Mouse (Mus musculus): ENCODE measurements at regions not wholly inside any gene's neighbourhood (a gene's known extent, or its start where the extent isn't known, plus 50 kb on each side); places are given as distances from the start of the nearest gene placed in this dataset.

DNA sequence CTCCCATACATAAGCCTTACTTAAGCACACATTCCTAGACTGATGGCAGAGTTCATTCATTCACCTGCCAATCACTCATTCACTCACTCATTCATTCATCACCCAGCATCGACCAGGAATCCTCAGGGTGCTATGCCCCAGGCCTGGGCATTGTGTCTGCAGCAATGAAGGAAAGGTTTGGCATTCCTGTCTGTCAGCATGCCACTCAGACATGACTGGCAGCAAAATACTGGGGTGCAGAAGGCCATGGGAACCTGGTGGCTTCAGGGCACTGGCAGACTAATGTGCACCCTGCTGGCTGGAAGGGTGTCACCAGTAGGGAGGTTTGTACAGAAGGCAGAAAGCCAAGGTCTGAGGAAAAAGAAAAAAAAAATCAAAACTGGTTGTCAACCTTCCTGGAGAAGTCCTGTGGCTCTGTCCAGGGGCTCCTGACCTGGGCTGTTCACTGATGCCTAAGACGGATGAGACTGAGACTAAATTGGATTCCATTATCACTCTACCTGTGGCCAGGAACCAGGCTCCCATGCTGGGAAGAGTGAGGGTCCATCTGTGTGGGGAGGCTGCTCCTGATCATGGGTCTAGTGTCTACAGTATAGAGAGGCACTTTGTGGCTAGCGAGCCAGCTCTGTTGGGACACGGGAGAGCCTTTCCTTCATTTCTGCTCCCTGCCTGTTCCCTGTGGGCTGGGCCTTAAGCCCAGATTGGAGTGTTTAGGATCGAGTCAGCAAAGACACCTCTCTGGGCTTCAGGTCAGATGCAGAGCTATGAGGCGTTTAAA, 104.1 kb downstream of the Cstad start:
- no peak overlapping the region for H3K4me2 ChIP-seq (ENCODE audit: low read depth, severe bottlenecking)
- peaks cover 18% of the 10 kb centered on the region for H3K4me1 ChIP-seq (ENCODE audit: control insufficient read depth, insufficient read depth, low read length)
- no peaks in the 10 kb centered on the region for H3K27me3 ChIP-seq (ENCODE audit: control insufficient read depth, insufficient read depth, low read length)
- WGBS, result 73% methylated on average over 6 of the region's 6 CpGs
- DNase-seq (ENCODE audit: low spot score) (no peak), ATAC-seq (ENCODE audit: insufficient number of reproducible peaks, low FRiP score, low TSS enrichment, low read depth) (no peak)
- H3K9ac ChIP-seq (ENCODE audit: low read length), result no peak overlapping the region
- H3K4me3 ChIP-seq (ENCODE audit: low read depth, low read length), result no peak overlapping the region
- no peaks in the 10 kb centered on the region for H3K36me3 ChIP-seq (ENCODE audit: control insufficient read depth, insufficient read depth, low read length)
- H3K27ac ChIP-seq (replicated peaks; ENCODE audit: low read depth, low read length), result no peak overlapping the region
- H3K9me3 ChIP-seq (ENCODE audit: control insufficient read depth, low read length), result no peaks in the 10 kb centered on the region

- no peak overlapping the region for H3K4me3 ChIP-seq (ENCODE audit: low read depth, low read length)
- ATAC-seq (ENCODE audit: insufficient number of reproducible peaks, low FRiP score, low TSS enrichment, low read depth) (no peak), DNase-seq (ENCODE audit: low spot score) (no peak)
- no peaks in the 10 kb centered on the region for H3K9me3 ChIP-seq (ENCODE audit: control insufficient read depth, low read length)
- H3K9ac ChIP-seq (ENCODE audit: low read length), result no peak overlapping the region
- no peaks in the 10 kb centered on the region for H3K27me3 ChIP-seq (ENCODE audit: control insufficient read depth, insufficient read depth, low read length)
- 87% methylated on average over 2 of the region's 2 CpGs for WGBS
- H3K4me2 ChIP-seq (ENCODE audit: low read depth, severe bottlenecking), result no peak overlapping the region
- H3K36me3 ChIP-seq (ENCODE audit: control insufficient read depth, insufficient read depth, low read length), result no peaks in the 10 kb centered on the region
- H3K27ac ChIP-seq (replicated peaks; ENCODE audit: low read depth, low read length), result no peak overlapping the region
- peaks cover 22% of the 10 kb centered on the region for H3K4me1 ChIP-seq (ENCODE audit: control insufficient read depth, insufficient read depth, low read length)
These were observed 103.0 kb downstream of the Cstad start for GRCm38 (mm10) chr2:30697851-30698250.

GRCm38 (mm10) chr2:30695771-30696456, 101.1 kb downstream of the Cstad start:
- Histone ChIP-seq H3K9ac (ENCODE audit: low read length) (no peak overlapping the region), H3K4me1 (ENCODE audit: control insufficient read depth, insufficient read depth, low read length) (peaks cover 39% of the 10 kb centered on the region), H3K9me3 (ENCODE audit: control insufficient read depth, low read length) (no peaks in the 10 kb centered on the region), H3K27ac (replicated peaks; ENCODE audit: low read depth, low read length) (no peak overlapping the region), H3K27me3 (ENCODE audit: control insufficient read depth, insufficient read depth, low read length) (no peaks in the 10 kb centered on the region), H3K4me3 (ENCODE audit: low read depth, low read length) (no peak overlapping the region), H3K4me2 (ENCODE audit: low read depth, severe bottlenecking) (no peak overlapping the region), H3K36me3 (ENCODE audit: control insufficient read depth, insufficient read depth, low read length) (no peaks in the 10 kb centered on the region)
- ATAC-seq (ENCODE audit: insufficient number of reproducible peaks, low FRiP score, low TSS enrichment, low read depth) (no peak), DNase-seq (ENCODE audit: low spot score) (no peak)
- WGBS, result 36% methylated on average over 11 of the region's 11 CpGs

DNA sequence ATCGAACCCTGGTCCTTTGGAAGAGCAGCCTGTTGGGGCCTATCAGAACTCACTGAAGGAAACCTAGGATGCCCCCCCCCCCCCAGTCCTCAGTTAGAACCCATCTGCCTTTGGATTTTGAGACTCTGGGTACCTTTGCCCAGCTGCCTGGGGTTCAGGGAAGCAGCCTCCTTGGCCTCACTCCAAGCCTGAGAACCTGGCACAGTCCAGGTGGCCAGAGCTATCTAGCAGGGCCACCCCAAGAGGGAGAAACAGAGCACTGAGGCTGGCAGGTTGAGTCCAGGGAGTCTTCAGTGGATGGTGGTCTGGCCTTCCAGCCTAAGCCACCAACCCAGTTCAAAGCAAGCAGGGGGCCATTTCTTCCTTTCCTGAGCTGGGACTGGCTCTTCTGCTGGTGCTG, 100.2 kb downstream of the Cstad start:
- H3K9ac ChIP-seq (ENCODE audit: low read length), result no peak overlapping the region
- DNase-seq (ENCODE audit: low spot score) (no peak), ATAC-seq (ENCODE audit: insufficient number of reproducible peaks, low FRiP score, low TSS enrichment, low read depth) (no peak)
- no peak overlapping the region for H3K4me2 ChIP-seq (ENCODE audit: low read depth, severe bottlenecking)
- H3K36me3 ChIP-seq (ENCODE audit: control insufficient read depth, insufficient read depth, low read length), result no peaks in the 10 kb centered on the region
- H3K4me3 ChIP-seq (ENCODE audit: low read depth, low read length), result no peak overlapping the region
- no peaks in the 10 kb centered on the region for H3K27me3 ChIP-seq (ENCODE audit: control insufficient read depth, insufficient read depth, low read length)
- H3K27ac ChIP-seq (replicated peaks; ENCODE audit: low read depth, low read length), result no peak overlapping the region
- 93% methylated on average over 1 of the region's 1 CpGs for WGBS
- H3K9me3 ChIP-seq (ENCODE audit: control insufficient read depth, low read length), result no peaks in the 10 kb centered on the region
- H3K4me1 ChIP-seq (ENCODE audit: control insufficient read depth, insufficient read depth, low read length), result peaks cover 36% of the 10 kb centered on the region

DNA sequence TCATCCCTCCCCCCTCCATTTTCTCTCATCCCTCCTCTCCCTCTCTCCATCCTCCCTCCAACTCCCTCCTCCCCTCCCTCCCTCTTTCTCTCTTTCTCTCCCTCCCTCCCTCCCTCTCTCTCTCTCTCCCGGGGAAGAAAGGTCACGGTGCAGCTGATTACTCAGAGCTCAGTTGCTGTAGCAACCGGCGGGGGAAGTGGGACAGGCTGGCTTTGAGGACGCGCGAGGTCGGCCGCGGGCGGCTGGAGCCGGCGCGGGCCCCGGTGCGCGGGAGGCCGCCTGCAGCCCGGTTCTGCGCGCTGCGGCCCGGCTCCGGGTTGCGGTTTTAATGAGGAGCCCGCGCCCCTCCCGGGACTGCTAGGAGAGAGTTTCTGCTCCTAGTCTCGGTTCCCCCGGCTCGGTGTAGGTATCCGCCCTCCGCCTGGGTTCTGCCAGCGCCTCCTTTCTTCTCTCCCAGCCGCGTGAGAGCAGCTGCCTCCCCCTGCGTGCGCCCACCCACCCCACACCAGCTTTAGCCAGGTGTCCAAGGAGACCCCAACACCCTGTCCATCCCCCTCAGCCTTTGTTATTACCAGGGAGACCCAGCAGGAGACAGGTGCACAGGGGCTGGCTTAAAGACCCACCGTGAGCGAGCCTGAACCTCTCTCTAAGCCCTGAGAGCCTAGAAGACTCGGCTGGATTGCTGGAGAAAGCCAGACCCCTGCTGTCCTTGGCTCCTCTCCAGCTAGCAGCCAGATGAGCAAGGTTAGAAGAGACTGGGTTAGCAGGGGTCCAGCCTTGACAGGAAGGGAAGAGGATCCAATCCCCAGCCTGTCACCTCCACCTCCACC, 98.6 kb downstream of the Cstad start:
- Histone ChIP-seq H3K4me1 (ENCODE audit: control insufficient read depth, insufficient read depth, low read length) (peaks cover 34% of the 10 kb centered on the region), H3K27ac (replicated peaks; ENCODE audit: low read depth, low read length) (peak overlapping the region; percentile 100), H3K27me3 (ENCODE audit: control insufficient read depth, insufficient read depth, low read length) (no peaks in the 10 kb centered on the region), H3K4me3 (ENCODE audit: low read depth, low read length) (peak overlapping the region; percentile 33), H3K36me3 (ENCODE audit: control insufficient read depth, insufficient read depth, low read length) (no peaks in the 10 kb centered on the region), H3K4me2 (ENCODE audit: low read depth, severe bottlenecking) (peak overlapping the region; percentile 72), H3K9me3 (ENCODE audit: control insufficient read depth, low read length) (no peaks in the 10 kb centered on the region), H3K9ac (ENCODE audit: low read length) (peak overlapping the region; percentile 82)
- under 1% methylated on average over 40 of the region's 41 CpGs for WGBS
- peak; percentile 87 for DNase-seq (ENCODE audit: low spot score)
- peak; percentile 77 for ATAC-seq (ENCODE audit: insufficient number of reproducible peaks, low FRiP score, low TSS enrichment, low read depth)

DNA sequence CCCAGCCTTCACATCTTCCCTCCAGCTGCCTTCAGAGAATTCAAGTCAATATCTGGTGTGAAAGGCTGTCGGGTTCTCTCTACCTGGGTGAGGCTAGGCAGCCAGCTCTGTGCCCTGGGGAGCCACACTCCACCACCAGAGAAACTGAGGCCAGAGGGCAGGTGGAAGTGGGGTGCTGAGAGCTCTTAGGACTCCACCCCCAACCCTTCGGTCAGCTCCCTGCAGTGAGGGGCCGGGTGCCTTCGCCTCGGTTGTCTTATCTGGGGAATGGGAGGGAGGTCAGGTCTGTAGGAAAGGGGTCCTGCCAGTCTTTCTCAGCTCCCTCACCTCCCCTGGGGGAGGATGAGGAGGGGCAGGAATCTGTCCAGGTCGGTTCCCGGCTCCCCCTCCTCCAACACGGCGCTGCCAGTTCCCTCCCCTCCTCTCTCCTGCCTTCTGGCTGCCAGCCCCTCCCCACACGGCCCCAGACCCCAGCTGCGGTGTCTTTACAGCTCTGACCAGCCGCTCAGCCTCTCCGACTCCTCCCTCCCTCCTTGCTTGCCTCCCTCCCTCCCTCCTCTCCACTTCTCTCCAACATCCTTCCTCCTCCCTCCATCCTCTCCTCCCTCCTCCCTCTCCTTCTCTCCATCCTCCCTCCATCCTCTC, 97.8 kb downstream of the Cstad start:
- Histone ChIP-seq H3K9ac (ENCODE audit: low read length) (peak overlapping the region; percentile 8; the same call in 1 of the 2 replicates), H3K27ac (replicated peaks; ENCODE audit: low read depth, low read length) (peak overlapping the region; percentile 100), H3K27me3 (ENCODE audit: control insufficient read depth, insufficient read depth, low read length) (no peaks in the 10 kb centered on the region), H3K4me2 (ENCODE audit: low read depth, severe bottlenecking) (peak overlapping the region; percentile 72), H3K9me3 (ENCODE audit: control insufficient read depth, low read length) (no peaks in the 10 kb centered on the region), H3K4me3 (ENCODE audit: low read depth, low read length) (peak overlapping the region; percentile 33; the same call in 1 of the 2 replicates), H3K4me1 (ENCODE audit: control insufficient read depth, insufficient read depth, low read length) (peaks cover 35% of the 10 kb centered on the region), H3K36me3 (ENCODE audit: control insufficient read depth, insufficient read depth, low read length) (no peaks in the 10 kb centered on the region)
- WGBS, result 3% methylated on average over 13 of the region's 13 CpGs
- ATAC-seq (ENCODE audit: insufficient number of reproducible peaks, low FRiP score, low TSS enrichment, low read depth), result peak; percentile 81
- peak; percentile 85 for DNase-seq (ENCODE audit: low spot score)

DNA sequence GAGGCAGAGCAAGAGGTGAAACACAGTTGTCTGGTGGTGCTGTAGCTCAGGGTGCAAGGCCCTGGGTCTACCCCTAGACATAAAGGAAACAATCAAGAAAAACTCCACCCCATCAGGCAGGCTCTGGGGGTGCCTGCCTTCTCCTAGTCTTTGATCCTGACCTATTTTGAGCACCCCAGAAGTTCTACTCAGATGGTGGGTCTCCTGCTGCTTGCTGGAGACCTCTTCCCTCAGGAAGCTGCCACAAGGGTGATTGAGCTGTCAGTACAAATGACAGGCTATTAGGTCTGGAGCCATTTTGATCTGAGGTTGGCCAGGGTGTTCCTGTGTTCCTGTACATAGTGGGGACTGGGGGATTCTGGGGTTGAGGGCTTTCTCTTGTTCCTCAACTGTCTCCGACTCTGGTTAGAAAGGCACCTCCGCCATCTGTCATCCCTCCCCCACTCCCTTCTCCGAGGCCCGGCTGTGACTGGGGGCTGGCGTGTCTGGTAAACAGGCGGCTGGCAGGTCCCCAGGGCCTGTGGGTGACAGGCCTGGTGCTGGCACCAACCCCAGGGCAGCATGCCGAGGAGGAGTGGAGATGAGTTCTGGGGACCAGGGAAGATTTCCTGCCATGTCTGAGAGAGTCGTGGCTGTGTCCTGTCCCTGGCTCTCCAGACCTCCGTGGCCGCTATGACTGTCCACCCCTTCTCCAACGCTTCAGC, 97.2 kb downstream of the Cstad start:
- no peaks in the 10 kb centered on the region for H3K27me3 ChIP-seq (ENCODE audit: control insufficient read depth, insufficient read depth, low read length)
- ATAC-seq (ENCODE audit: insufficient number of reproducible peaks, low FRiP score, low TSS enrichment, low read depth), result peak; percentile 1; the same call in 1 of the 2 replicates
- peak; percentile 45 for DNase-seq (ENCODE audit: low spot score)
- WGBS, result 7% methylated on average over 11 of the region's 11 CpGs
- 0 out of 2 replicates have a peak overlapping the region, but pooled peaks have one; percentile 12 for H3K4me2 ChIP-seq (ENCODE audit: low read depth, severe bottlenecking)
- no peak overlapping the region; the same call in 1 of the 2 replicates for H3K4me3 ChIP-seq (ENCODE audit: low read depth, low read length)
- H3K9me3 ChIP-seq (ENCODE audit: control insufficient read depth, low read length), result no peaks in the 10 kb centered on the region
- peaks cover 42% of the 10 kb centered on the region for H3K4me1 ChIP-seq (ENCODE audit: control insufficient read depth, insufficient read depth, low read length)
- peak overlapping the region; percentile 32; the same call in 1 of the 2 replicates for H3K9ac ChIP-seq (ENCODE audit: low read length)
- H3K36me3 ChIP-seq (ENCODE audit: control insufficient read depth, insufficient read depth, low read length), result no peaks in the 10 kb centered on the region
- peak overlapping the region; percentile 100 for H3K27ac ChIP-seq (replicated peaks; ENCODE audit: low read depth, low read length)
